Mouse (Mus musculus): Measurements from ENCODE around the gene Cd151.

Cd151 gene

GRCm38 (mm10) chr7:141467230-141468030 is at the start of gene Cd151:
Gene Cd151, plus strand, starts transcription at chr7:141467392.
- DNase-seq (ENCODE audit: low spot score): peak; percentile 86

DNA sequence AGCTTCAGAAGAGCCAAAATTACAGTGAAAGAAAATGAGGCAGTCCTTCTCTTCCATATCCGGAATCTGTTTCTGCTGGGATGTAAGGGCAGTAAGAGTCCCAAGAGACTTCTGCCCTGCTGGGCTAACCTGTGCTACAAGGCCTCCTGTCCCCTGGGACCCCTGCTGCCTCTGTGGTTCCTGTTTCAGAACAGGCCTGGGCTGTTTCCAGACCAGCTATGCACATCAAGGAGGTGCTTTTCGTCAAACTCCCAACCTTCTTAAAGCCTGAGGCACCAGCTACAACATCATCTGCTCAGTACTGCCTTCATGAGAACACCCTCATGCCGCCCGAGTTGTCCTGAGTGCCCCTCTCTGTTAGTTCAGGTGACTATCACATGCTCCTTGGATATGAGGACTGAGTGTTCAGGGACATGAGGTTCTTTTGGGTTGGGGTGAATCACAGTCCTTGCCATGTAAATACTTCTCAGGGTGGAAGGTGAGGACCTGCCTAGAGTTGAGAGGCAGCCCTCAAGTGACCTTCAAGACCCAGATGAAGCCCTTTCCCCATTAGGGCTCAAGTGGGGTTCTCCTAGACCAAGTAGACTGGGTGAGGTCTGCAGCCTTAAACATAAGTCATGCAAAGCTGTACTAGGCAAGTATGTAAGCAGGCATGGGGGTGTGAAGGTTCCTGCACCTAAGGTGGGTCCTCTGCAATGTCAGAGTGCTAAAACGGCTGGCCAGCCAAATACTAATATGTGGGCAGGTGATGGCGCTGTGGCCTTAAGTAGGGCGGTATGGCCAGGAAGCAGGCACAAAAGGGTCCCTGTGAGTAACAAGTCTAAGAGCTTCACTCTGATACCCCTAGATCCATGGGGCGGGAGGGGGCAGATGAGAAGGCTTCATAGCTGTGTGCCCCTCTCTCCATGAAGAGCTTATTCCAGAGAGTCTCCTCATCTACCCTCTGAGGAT is 49.2 kb upstream of the Cd151 start:
- no peak for DNase-seq (ENCODE audit: low spot score)

GRCm38 (mm10) chr7:141418970-141419369 is 48.2 kb upstream of the Cd151 start:
- DNase-seq (ENCODE audit: low spot score): no peak

DNA sequence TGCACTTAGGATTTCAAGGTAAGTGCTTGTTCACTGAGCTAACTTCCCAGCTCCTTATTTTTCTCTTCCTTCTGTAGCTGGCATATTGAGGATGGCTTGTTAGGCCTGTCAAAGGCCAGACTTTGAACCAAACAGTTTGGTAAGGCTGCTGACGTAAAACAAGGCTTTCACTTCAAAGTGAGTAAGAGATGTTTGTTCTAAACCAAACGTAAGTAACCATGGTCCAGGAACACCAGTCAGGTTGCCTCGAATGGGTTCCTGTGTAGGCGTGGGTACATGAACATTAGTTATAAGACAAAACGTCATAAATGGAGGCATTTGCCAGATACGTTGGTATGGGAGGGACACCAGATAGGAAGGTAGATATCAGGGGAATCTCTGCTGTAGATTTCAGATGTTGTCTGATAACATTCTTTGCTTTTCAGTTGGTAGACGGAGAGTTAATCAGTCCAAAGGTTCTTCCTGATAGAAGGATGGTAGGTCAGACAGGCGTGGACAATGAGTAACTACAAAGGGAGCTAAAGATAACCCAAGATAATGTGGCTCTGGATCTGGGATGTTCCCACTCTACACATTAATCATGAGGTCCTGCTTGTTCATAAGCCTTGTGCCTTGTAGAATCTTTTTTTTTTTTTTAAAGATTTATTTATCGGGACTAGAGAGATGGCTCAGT is 47.0 kb upstream of the Cd151 start:
- DNase-seq (ENCODE audit: low spot score): no peak

DNA sequence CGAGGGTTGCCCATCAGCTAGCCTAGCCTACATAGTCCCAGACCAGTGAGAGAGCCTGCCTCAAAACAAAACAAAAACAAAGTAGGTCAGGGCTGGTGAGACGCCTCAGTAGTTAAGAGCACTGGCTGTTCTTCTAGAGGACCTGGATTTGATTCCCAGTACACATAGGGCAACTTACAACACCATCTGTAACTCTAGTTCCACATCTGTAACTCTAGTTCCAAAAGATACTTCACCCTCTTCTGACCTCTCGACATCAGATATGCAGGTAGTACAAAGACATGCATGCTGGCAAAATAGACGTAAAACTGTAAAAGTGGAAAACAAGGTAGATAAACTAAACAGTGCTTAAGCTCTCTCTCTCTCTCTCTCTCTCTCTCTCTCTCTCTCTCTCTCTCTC is 43.4 kb upstream of the Cd151 start:
- no peak for DNase-seq (ENCODE audit: low spot score)

GRCm38 (mm10) chr7:141426948-141427730 is 40.1 kb upstream of the Cd151 start:
- no peak for DNase-seq (ENCODE audit: low spot score)

DNA sequence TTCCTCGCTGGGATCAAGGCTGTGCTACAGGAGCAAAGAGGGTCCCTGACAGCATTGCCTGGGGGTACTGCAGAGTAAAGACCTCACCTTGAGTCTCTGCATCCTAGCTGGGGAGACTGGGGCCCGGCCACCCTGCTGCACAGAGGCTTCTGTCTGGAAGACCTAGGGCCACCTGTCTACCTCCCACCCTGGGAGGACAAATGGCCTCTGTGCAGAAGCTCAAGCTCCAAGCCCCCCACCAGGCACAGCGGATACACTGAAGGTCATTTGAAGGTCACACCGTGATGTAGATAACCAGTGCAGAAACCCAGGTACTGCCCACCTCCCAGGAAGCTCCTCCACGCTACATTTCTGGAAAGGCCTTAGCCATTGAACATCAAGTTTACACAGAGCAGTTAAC is 38.5 kb upstream of the Cd151 start:
- no peak for DNase-seq (ENCODE audit: low spot score)

DNA sequence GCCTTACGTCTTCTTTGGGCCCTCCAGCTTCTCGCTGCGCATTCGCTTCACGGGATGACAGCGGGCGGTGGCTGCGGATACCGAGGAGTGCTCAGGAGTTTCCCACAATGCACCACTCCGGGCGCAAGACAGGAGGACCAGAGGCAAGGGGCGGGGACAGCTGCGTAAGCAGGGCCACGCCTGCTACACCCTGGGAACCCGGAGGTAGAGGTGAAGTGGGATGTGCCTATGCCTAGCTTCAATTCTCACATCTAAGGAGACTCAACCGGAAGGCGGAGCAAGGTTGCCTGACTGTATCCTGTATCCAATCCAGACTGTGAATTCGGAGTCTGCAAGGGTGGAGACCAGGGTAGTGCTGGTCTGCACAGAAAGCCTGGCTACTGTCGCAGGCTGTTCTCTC is 37.9 kb upstream of the Cd151 start, which contains the start of gene Cend1:
Gene Cend1 (minus strand): TSS at position 182 of the 400 bp plus-strand sequence.
- no peak for DNase-seq (ENCODE audit: low spot score)

GRCm38 (mm10) chr7:141429840-141430584 is 37.2 kb upstream of the Cd151 start:
- no peak for DNase-seq (ENCODE audit: low spot score)

DNA sequence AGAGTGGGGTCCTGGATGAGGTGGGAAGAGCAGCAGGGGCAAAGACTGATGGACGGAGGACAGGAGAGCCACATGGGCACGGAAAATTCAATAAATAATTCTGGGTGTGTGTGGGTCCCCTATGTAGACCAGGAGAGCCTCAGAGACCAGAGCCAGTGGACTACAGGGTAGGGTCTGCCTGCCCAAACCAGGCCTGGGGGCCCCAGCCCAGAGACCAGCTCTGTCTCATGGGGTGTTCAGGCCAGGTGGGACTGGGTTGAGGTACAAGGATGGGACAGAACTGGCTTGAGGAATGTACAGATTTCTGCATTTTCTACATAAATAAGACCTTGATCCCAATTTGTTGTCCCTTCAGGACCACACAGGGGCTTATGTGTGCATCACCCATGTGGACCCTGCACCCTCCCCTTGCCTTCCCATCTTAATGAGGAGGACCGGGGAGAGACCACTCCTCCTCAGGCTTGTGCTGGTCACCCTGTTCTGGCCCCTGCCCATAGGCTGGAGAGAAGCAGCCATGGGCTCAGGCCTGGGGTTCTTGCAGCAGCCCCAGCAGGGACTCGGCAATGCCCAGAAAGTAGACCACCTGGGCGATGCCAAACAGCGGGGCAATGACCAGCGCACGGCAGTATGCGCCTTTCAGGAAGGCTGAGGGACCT is 36.5 kb upstream of the Cd151 start:
- DNase-seq (ENCODE audit: low spot score): no peak

DNA sequence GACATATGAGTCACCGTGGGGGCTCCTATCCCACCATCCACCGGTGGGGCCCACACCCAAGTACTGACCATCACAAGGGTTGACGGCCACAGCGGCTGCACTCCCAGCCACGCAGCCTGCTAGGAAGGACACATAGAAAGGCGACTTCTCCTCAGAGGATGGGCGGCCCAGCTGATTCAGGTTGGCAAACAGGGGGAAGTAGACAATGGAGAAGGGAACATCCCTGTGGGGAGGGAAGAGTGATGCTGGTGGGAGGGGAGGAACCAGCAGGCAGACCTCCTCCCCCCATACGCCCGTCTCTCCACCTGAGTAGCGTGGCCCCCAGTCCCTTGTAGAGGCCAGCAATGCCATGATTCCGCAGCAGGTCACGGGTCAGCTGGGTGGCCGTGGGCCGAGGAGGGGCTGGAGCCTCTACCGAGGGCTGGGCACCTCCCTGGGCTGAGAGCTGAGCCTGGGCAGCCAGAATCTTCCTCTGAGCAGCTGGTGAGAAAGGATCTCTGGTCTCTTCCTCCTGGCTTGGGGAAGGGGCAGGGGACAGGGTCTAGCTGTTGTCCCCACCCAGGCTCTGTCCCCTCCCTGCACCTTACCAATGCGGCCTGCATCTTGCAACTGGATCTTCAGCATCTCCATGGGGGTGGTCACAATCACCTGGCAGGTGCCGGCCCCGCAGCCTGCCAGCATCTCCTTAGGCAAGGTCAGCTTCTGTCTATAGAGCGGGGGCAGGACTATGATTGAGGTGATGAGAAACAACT is 35.6 kb upstream of the Cd151 start:
- DNase-seq (ENCODE audit: low spot score): no peak

DNA sequence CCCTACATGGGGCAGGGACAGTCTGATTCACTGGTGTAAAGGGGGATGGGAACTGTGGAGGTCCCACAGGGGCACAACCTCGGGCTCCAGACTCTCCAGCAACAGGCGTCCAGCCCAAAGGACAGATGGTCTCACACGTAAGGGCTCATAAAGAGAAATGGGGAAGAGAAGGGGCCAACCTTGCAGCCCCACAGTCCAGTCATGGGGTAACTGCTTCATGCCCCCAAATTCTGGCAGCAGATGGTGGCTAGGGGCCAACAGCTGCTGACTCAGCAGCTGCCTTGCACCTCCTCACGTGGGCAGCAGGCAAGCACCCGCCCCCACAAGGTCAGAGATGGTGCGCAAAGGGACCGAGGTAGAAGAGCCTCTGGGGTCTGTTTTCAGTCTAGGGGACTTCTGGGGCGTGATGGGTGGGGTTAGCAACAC is 35.0 kb upstream of the Cd151 start:
- DNase-seq (ENCODE audit: low spot score): no peak

DNA sequence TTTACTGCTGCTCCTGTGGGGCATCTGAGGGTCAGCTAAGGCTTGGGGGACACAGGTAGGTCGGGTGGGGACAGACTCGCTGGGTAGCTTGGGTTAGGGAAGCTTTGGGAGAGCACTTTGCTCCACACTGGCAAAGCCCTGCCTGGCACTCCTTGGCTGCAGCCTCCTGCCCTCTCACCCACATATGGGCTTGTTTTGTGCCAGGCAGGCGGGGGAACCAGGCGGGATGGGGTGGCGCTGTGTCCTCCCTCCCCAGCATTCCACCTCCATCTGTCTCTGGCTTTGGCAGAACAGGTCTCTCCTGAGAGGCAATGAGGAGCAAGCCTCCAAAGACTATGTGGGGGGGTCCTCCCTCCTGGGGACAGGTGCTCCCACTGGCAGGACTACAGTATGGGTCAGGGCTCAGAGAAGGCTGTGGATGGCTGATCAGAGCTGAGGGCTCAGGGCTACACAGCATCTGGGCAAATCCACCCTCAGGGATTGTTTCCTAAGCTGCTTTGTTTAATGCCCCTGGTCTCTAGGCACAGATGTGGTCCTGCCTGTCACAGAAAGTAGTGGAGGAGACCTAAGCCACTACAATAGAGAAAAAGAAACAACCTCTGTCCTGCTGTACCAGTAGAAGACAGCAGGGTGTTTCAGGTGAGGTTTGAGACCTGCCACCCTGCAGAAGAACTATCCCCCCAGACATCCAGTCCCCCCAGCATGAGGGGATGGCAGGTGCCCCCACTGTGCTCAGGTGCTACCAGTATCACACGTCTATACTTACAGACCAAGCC is 34.3 kb upstream of the Cd151 start:
- peak; percentile 73 for DNase-seq (ENCODE audit: low spot score)

- no peak for DNase-seq (ENCODE audit: low spot score)
These were observed 33.4 kb upstream of the Cd151 start for GRCm38 (mm10) chr7:141433517-141434400.

- no peak for DNase-seq (ENCODE audit: low spot score)
These were observed 32.7 kb upstream of the Cd151 start for GRCm38 (mm10) chr7:141434464-141434863.

- DNase-seq (ENCODE audit: low spot score): peak; percentile 70
These were observed 31.9 kb upstream of the Cd151 start for GRCm38 (mm10) chr7:141435129-141435855.

Measured in adipocyte (in vitro differentiated cells).